Mouse (Mus musculus) fat pad, adult 2 months (tissue): ENCODE data around the gene Zfp13.
"Not testable (repeated sequence)": the region's sequence is repeated elsewhere in the genome, so short reads cannot be mapped to it uniquely, and the experiment has no call there.

Source experiments
- DNase-seq: peaks from one replicate; pipeline ENCODE4 v3.0.0-alpha.2; 2011; ENCODE audit warnings: low read depth, low spot score; ENCODE audit errors: extremely low read depth

The Zfp13 gene

GRCm38 (mm10) chr17:23598582-23599552 lies at the start of gene Zfp13:
Gene Zfp13 (minus strand): TSS chr17:23599487.
- peak; percentile 80 for DNase-seq

- DNase-seq, result no peak
These were observed 46.6 kb upstream of the Zfp13 start for GRCm38 (mm10) chr17:23645894-23646293.

GRCm38 (mm10) chr17:23644613-23645495 lies 45.6 kb upstream of the Zfp13 start, which contains the start of gene Mmp25:
Gene Mmp25 (minus strand): TSS chr17:23645277.
- DNase-seq, result no peak

GRCm38 (mm10) chr17:23631241-23631640 lies 32.0 kb upstream of the Zfp13 start:
- no peak for DNase-seq

GRCm38 (mm10) chr17:23630195-23631020 lies 31.1 kb upstream of the Zfp13 start:
- no peak for DNase-seq

GRCm38 (mm10) chr17:23627813-23628212 lies 28.5 kb upstream of the Zfp13 start:
- DNase-seq, result no peak

- DNase-seq, result no peak
These were observed 21.1 kb upstream of the Zfp13 start for GRCm38 (mm10) chr17:23620351-23620750.

GRCm38 (mm10) chr17:23617087-23617486 lies 17.8 kb upstream of the Zfp13 start:
- DNase-seq, result no peak

- DNase-seq, result no peak
These were observed 11.1 kb upstream of the Zfp13 start for GRCm38 (mm10) chr17:23610361-23610800.

GRCm38 (mm10) chr17:23609612-23610011 lies 10.3 kb upstream of the Zfp13 start:
- DNase-seq, result no peak

- no peak for DNase-seq
These were observed 5.9 kb upstream of the Zfp13 start for GRCm38 (mm10) chr17:23605220-23605619.

- DNase-seq, result no peak
These were observed 5.1 kb upstream of the Zfp13 start for GRCm38 (mm10) chr17:23604394-23604793.

GRCm38 (mm10) chr17:23603542-23603941 lies 4.3 kb upstream of the Zfp13 start:
- no peak for DNase-seq

- no peak for DNase-seq
These were observed 3.8 kb upstream of the Zfp13 start for GRCm38 (mm10) chr17:23603077-23603476.

GRCm38 (mm10) chr17:23601836-23602585 lies 2.7 kb upstream of the Zfp13 start:
- no peak for DNase-seq

- DNase-seq, result no peak
These were observed 1.6 kb upstream of the Zfp13 start, which contains the start of gene Zscan10 for GRCm38 (mm10) chr17:23600641-23601622. Gene Zscan10 (plus strand): TSS chr17:23600856.

GRCm38 (mm10) chr17:23599605-23600063 lies 347 bp upstream of the Zfp13 start:
- DNase-seq, result no peak

GRCm38 (mm10) chr17:23595139-23595538 lies 4.1 kb downstream of the Zfp13 start:
- not testable (repeated sequence) for DNase-seq
